Mouse (Mus musculus): Measurements from ENCODE around the gene Elf2. TPM values are rescaled to one million over a fixed set of nuclear protein-coding genes. Genes with fewer than 3 reads are reported as not detected.

Elf2 gene
- polyA plus RNA-seq, 1 experiment from 2014 or later = 56.2 TPM

DNA sequence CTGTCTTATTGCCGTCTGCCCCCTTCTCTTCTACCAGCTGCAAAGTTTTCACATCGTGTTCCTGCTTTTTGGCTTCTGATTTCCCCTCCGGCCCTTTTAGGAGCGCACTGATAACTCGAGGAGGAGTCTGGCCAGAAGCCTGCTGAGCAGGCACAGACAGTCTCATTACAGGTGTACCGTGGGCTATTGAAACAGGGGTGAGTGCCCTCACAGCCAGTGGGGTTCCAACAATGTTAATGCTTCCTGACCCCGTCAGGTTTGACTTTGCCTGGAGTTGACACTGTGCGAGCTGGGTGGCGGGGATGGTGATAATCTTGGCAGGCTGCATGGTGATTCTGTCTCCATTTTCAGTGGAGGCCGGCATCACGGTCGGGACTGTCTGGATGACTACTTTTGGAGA, 84.0 kb downstream of the Elf2 start:
- H3K27me3 ChIP-seq (ENCODE audit: insufficient read depth, low read length) = no peaks in the 10 kb centered on the region
- peaks cover 53% of the 10 kb centered on the region for H3K36me3 ChIP-seq (ENCODE audit: insufficient read depth, low read length)

DNA sequence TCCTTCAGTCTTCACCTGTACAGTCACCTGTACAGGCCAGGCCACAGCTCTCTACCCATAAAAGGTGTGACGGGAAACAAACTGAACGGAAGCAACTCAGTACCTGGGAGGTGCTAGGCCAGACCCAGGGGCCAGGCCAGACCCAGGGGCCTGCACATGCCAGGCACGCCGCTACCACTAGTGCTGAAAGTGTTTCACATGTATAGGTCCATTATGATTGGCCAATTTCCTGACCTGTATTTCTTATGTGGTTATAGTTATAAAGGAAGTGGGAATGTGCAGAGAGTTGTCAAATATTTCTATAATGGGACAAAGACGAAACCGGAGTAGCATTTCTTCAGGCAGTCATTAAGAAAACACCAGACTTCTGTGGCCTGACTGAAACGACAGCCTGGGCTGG, 85.7 kb downstream of the Elf2 start:
- 90% methylated on average over 7 of the region's 7 CpGs for WGBS
- no peak for DNase-seq (ENCODE audit: low spot score)
- ATAC-seq (replicated peaks; ENCODE audit: low FRiP score, low read depth) = no peak
- peaks cover 56% of the 10 kb centered on the region for H3K36me3 ChIP-seq (ENCODE audit: insufficient read depth, low read length)
- no peak overlapping the region for H3K4me3 ChIP-seq (replicated peaks; ENCODE audit: low read depth, low read length)
- H3K27ac ChIP-seq = no peak overlapping the region
- TF ChIP-seq CTCF (IDR thresholded peaks at IDR 0.05; ENCODE audit: low read depth) = no peak
- no peaks in the 10 kb centered on the region for H3K27me3 ChIP-seq (ENCODE audit: insufficient read depth, low read length)
- H3K9me3 ChIP-seq (replicated peaks; ENCODE audit: low read length) = no peaks in the 10 kb centered on the region
- no peak overlapping the region for H3K4me2 ChIP-seq (ENCODE audit: low read length)
- no peak overlapping the region for H3K9ac ChIP-seq (ENCODE audit: low read depth, low read length)
- H3K4me1 ChIP-seq (replicated peaks; ENCODE audit: insufficient read depth, low read length) = no peaks in the 10 kb centered on the region

More for the DNA sequence above, 84.0 kb downstream of the Elf2 start:
- Histone ChIP-seq H3K4me1 (replicated peaks; ENCODE audit: insufficient read depth, low read length) (no peaks in the 10 kb centered on the region), H3K9ac (ENCODE audit: low read depth, low read length) (no peak overlapping the region), H3K4me2 (ENCODE audit: low read length) (no peak overlapping the region), H3K27ac (no peak overlapping the region), H3K9me3 (replicated peaks; ENCODE audit: low read length) (no peaks in the 10 kb centered on the region), H3K4me3 (replicated peaks; ENCODE audit: low read depth, low read length) (no peak overlapping the region)
- no peak for ATAC-seq (replicated peaks; ENCODE audit: low FRiP score, low read depth)
- DNase-seq (ENCODE audit: low spot score) = no peak
- no peak for TF ChIP-seq CTCF (IDR thresholded peaks at IDR 0.05; ENCODE audit: low read depth)
- WGBS = 93% methylated on average over 12 of the region's 12 CpGs

DNA sequence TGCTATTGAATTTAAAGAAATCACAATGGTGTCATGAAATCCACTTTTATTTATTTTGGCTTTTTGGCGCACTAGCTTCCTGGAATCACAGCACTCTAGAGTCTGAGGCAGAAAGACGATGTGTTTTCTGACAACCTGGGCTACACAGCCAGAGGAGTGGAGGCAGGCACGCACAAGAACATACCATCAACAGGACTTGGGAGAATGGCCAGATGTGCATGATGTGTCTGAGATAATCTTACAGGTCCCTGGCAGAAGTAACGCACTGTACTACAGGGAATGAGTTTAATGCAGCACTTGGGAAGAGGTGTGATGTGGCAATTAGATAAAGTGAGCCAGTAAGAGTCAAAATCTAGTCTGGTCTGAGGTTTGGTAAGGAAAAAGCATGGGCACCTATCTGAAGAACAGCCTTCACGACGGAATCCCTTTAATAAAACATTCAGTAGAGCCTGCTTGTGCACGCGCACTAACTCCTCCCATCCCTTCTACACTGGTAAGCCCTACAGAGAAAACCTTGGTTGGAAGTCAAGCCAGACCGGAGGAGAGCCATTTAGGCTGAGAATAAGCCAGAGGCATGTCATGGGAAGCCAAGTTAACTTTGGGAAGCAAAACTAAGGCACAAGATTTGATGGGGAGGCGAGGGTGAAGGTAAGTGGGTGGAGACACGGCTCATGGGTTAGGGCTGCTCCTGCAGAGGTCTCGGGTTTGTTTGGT, 87.6 kb downstream of the Elf2 start:
- Histone ChIP-seq H3K4me1 (replicated peaks; ENCODE audit: insufficient read depth, low read length) (no peaks in the 10 kb centered on the region), H3K9ac (ENCODE audit: low read depth, low read length) (no peak overlapping the region), H3K4me3 (replicated peaks; ENCODE audit: low read depth, low read length) (no peak overlapping the region), H3K27ac (no peak overlapping the region), H3K36me3 (ENCODE audit: insufficient read depth, low read length) (peaks cover 55% of the 10 kb centered on the region), H3K9me3 (replicated peaks; ENCODE audit: low read length) (no peaks in the 10 kb centered on the region), H3K27me3 (ENCODE audit: insufficient read depth, low read length) (no peaks in the 10 kb centered on the region), H3K4me2 (ENCODE audit: low read length) (no peak overlapping the region)
- no peak for TF ChIP-seq CTCF (IDR thresholded peaks at IDR 0.05; ENCODE audit: low read depth)
- DNase-seq (ENCODE audit: low spot score) = no peak
- WGBS = 90% methylated on average over 12 of the region's 12 CpGs
- ATAC-seq (replicated peaks; ENCODE audit: low FRiP score, low read depth) = no peak

DNA sequence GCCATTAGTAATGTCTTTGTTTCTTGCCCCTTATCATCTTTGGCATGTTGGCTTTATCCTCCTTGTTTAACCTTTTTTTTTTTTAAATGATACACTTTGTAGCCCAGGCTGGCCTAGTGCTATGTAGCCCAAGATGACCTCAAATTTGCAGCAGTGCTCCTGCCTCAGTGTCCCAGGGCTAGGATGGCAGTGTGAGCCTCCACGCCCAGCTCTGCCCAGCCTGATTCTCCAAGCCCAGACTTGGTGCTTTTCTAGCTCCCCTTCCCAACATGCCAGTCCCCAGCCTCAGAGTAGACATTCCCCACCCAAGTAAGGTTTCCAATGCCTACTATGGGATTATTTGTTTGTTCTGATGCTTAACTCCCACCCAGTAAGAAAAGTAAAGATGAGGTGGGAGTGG, 88.2 kb downstream of the Elf2 start:
- DNase-seq (ENCODE audit: low spot score) (no peak), ATAC-seq (replicated peaks; ENCODE audit: low FRiP score, low read depth) (no peak)
- H3K27ac ChIP-seq = no peak overlapping the region
- H3K27me3 ChIP-seq (ENCODE audit: insufficient read depth, low read length) = no peaks in the 10 kb centered on the region
- H3K9me3 ChIP-seq (replicated peaks; ENCODE audit: low read length) = no peaks in the 10 kb centered on the region
- H3K4me2 ChIP-seq (ENCODE audit: low read length) = no peak overlapping the region
- H3K4me1 ChIP-seq (replicated peaks; ENCODE audit: insufficient read depth, low read length) = no peaks in the 10 kb centered on the region
- no peak overlapping the region for H3K4me3 ChIP-seq (replicated peaks; ENCODE audit: low read depth, low read length)
- TF ChIP-seq CTCF (IDR thresholded peaks at IDR 0.05; ENCODE audit: low read depth) = no peak
- peaks cover 49% of the 10 kb centered on the region for H3K36me3 ChIP-seq (ENCODE audit: insufficient read depth, low read length)
- 96% methylated on average over 1 of the region's 1 CpGs for WGBS
- H3K9ac ChIP-seq (ENCODE audit: low read depth, low read length) = no peak overlapping the region

DNA sequence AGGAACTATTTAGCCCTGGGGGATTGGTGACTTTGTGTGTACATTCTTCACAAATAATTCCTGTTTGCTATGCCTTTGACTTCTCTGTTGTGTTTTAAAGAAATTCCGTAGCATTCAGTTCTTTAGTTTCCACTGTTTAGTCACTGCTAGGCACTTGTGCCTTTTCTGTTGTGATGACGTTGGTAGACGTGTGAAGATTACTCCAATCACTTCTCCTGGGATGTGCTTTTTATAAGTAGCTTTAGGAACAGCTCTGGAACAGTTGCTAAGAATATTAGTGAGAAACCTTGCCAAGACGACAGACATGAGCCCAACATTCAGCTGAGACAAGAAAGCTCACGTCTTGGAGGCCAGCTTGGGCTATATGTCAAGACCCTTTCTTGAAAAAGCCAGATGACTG, 89.4 kb downstream of the Elf2 start:
- no peaks in the 10 kb centered on the region for H3K4me1 ChIP-seq (replicated peaks; ENCODE audit: insufficient read depth, low read length)
- H3K36me3 ChIP-seq (ENCODE audit: insufficient read depth, low read length) = peaks cover 37% of the 10 kb centered on the region
- DNase-seq (ENCODE audit: low spot score) (no peak), ATAC-seq (replicated peaks; ENCODE audit: low FRiP score, low read depth) (no peak)
- no peak overlapping the region for H3K9ac ChIP-seq (ENCODE audit: low read depth, low read length)
- H3K27ac ChIP-seq = no peak overlapping the region
- no peaks in the 10 kb centered on the region for H3K27me3 ChIP-seq (ENCODE audit: insufficient read depth, low read length)
- WGBS = 77% methylated on average over 5 of the region's 5 CpGs
- TF ChIP-seq CTCF (IDR thresholded peaks at IDR 0.05; ENCODE audit: low read depth) = no peak
- no peak overlapping the region for H3K4me2 ChIP-seq (ENCODE audit: low read length)
- no peak overlapping the region for H3K4me3 ChIP-seq (replicated peaks; ENCODE audit: low read depth, low read length)
- H3K9me3 ChIP-seq (replicated peaks; ENCODE audit: low read length) = no peaks in the 10 kb centered on the region

DNA sequence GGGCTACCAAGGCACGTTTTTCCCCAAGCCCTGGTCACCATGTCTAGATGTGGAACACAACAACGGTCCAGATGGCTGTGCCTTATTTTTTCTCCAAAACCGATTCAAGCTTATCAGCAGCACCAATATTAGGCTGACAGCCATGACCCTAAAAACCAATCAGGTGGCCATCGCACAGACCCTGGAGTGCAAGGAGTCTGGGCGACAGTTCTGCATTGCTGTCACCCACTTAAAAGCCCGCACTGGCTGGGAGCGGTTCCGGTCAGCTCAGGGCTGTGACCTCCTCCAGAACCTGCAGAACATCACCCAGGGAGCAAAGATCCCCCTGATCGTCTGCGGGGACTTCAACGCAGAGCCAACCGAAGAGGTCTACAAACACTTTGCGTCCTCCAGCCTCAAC, 90.6 kb downstream of the Elf2 start:
- Histone ChIP-seq H3K9ac (ENCODE audit: low read depth, low read length) (no peak overlapping the region), H3K27me3 (ENCODE audit: insufficient read depth, low read length) (no peaks in the 10 kb centered on the region), H3K4me1 (replicated peaks; ENCODE audit: insufficient read depth, low read length) (no peaks in the 10 kb centered on the region), H3K36me3 (ENCODE audit: insufficient read depth, low read length) (peaks cover 29% of the 10 kb centered on the region), H3K4me3 (replicated peaks; ENCODE audit: low read depth, low read length) (no peak overlapping the region), H3K27ac (no peak overlapping the region), H3K9me3 (replicated peaks; ENCODE audit: low read length) (no peaks in the 10 kb centered on the region), H3K4me2 (ENCODE audit: low read length) (no peak overlapping the region)
- TF ChIP-seq CTCF (IDR thresholded peaks at IDR 0.05; ENCODE audit: low read depth) = no peak
- no peak for ATAC-seq (replicated peaks; ENCODE audit: low FRiP score, low read depth)
- WGBS = 93% methylated on average over 13 of the region's 13 CpGs
- DNase-seq (ENCODE audit: low spot score) = no peak

DNA sequence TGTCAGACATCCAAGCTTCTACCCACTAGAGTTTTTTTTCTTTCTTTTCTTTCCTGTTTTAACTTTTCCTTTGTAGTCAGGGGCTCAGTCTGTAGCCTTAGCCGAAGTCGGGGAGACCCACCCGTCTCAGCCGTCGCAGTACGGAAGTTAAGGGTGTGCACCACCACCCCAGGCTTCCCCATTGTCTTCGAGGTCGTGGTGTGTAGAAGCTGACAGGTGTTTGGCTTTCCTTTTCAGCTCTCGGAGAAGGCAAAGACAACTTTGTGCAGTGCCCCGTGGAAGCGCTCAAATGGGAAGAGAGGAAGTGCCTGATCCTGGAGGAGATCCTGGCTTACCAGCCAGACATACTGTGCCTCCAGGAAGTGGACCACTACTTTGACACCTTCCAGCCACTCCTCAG, 91.0 kb downstream of the Elf2 start:
- Histone ChIP-seq H3K27ac (no peak overlapping the region), H3K36me3 (ENCODE audit: insufficient read depth, low read length) (peaks cover 25% of the 10 kb centered on the region), H3K9me3 (replicated peaks; ENCODE audit: low read length) (no peaks in the 10 kb centered on the region), H3K4me2 (ENCODE audit: low read length) (no peak overlapping the region), H3K4me3 (replicated peaks; ENCODE audit: low read depth, low read length) (no peak overlapping the region), H3K9ac (ENCODE audit: low read depth, low read length) (no peak overlapping the region), H3K4me1 (replicated peaks; ENCODE audit: insufficient read depth, low read length) (no peaks in the 10 kb centered on the region), H3K27me3 (ENCODE audit: insufficient read depth, low read length) (no peaks in the 10 kb centered on the region)
- no peak for TF ChIP-seq CTCF (IDR thresholded peaks at IDR 0.05; ENCODE audit: low read depth)
- WGBS = 80% methylated on average over 11 of the region's 11 CpGs
- DNase-seq (ENCODE audit: low spot score) = no peak
- ATAC-seq (replicated peaks; ENCODE audit: low FRiP score, low read depth) = no peak
